Mouse (Mus musculus) midbrain, embryonic 15.5 days (tissue): ENCODE measurements around the gene Hoxa1. TPM values are rescaled to one million over a fixed set of nuclear protein-coding genes. Genes with fewer than 3 reads are reported as not detected.

Experiments used
- ATAC-seq: fragments of 200-750 bp; cut with Nextera tagmentation; replicated peaks from 2 replicates; pipeline ENCODE4 v1.8.0; 2017; ENCODE audit warnings: moderate TSS enrichment
- H3K27ac ChIP-seq: fragments of 300-500 bp; sonication (generic); 2 replicates; pipeline ENCODE4 v1.5.1; 2015; ENCODE audit warnings: mild to moderate bottlenecking, inconsistent platforms
- H3K27me3 ChIP-seq: fragments of 300-500 bp; sonication (generic); replicated peaks from 2 replicates; pipeline ENCODE4 v1.6.1; 2015; ENCODE audit warnings: inconsistent platforms
- H3K36me3 ChIP-seq: fragments of 300-500 bp; sonication (generic); replicated peaks from 2 replicates; pipeline ENCODE4 v1.6.1; 2015; ENCODE audit warnings: inconsistent platforms
- H3K4me1 ChIP-seq: fragments of 300-500 bp; sonication (generic); 2 replicates; pipeline ENCODE4 v1.6.1; 2015; ENCODE audit warnings: inconsistent platforms
- H3K4me2 ChIP-seq: fragments of 300-500 bp; sonication (generic); 2 replicates; pipeline ENCODE4 v1.6.1; 2015; ENCODE audit warnings: inconsistent platforms, mild to moderate bottlenecking, moderate library complexity
- H3K4me3 ChIP-seq: fragments of 300-500 bp; sonication (generic); 2 replicates; pipeline ENCODE4 v1.5.1; 2015; ENCODE audit warnings: mild to moderate bottlenecking, inconsistent platforms
- H3K9ac ChIP-seq: fragments of 300-500 bp; sonication (generic); 2 replicates; pipeline ENCODE4 v1.6.1; 2015; ENCODE audit warnings: mild to moderate bottlenecking, inconsistent platforms
- H3K9me3 ChIP-seq: fragments of 300-500 bp; sonication (generic); 2 replicates; pipeline ENCODE4 v1.6.1; 2016; ENCODE audit warnings: inconsistent platforms
- WGBS: fragments of 180-500 bp; shearing (Covaris S2); methylation state at CpG from one replicate; pipeline ENCODE4 v1.1.7; 2015; ENCODE audit warnings: mixed read lengths; 5-methylcytosine and 5-hydroxymethylcytosine counted together
- polyA plus RNA-seq: library from polyadenylated mRNA; unstranded; fragments of >200 nt; fragmentation: Nextera tagmentation; extraction: Ambion mirVana; gene quantifications from 2 replicates; pipeline ENCODE4 v1.2.1, GENCODE M21; 2015

Hoxa1 gene
- 0.14 TPM in 1 of 2 replicates, not detected in the other for polyA plus RNA-seq

GRCm38 (mm10) chr6:52158276-52159051 lies at the start of gene Hoxa1:
Gene Hoxa1, minus strand, starts transcription at chr6:52158317.
- Histone ChIP-seq H3K9ac (no peak within 1 kb of the TSS; the same call in 1 of the 2 replicates), H3K36me3 (no peaks in the 10 kb centered on the region), H3K4me1 (peaks cover 13% of the 10 kb centered on the region), H3K4me2 (peak within 1 kb of the TSS; percentile 74), H3K4me3 (peak within 1 kb of the TSS; percentile 40), H3K27ac (no peak within 1 kb of the TSS), H3K27me3 (peaks cover 98% of the 10 kb centered on the region), H3K9me3 (no peaks in the 10 kb centered on the region)
- peak; percentile 60; the same call in 1 of the 2 replicates for ATAC-seq
- under 1% methylated on average over 55 of the region's 55 CpGs for WGBS

- peaks cover 12% of the 10 kb centered on the region for H3K4me1 ChIP-seq
- H3K9ac ChIP-seq: no peak overlapping the region
- H3K27me3 ChIP-seq: peaks cover 98% of the 10 kb centered on the region
- H3K36me3 ChIP-seq: no peaks in the 10 kb centered on the region
- ATAC-seq: no peak
- no peaks in the 10 kb centered on the region for H3K9me3 ChIP-seq
- no peak overlapping the region for H3K27ac ChIP-seq
- H3K4me2 ChIP-seq: no peak overlapping the region
- H3K4me3 ChIP-seq: no peak overlapping the region
Measured at GRCm38 (mm10) chr6:52207684-52207976, 49.5 kb upstream of the Hoxa1 start.

- Histone ChIP-seq H3K4me3 (no peak overlapping the region), H3K9ac (no peak overlapping the region), H3K4me2 (no peak overlapping the region), H3K27ac (no peak overlapping the region), H3K4me1 (peaks cover 12% of the 10 kb centered on the region), H3K36me3 (no peaks in the 10 kb centered on the region), H3K9me3 (no peaks in the 10 kb centered on the region), H3K27me3 (peaks cover 98% of the 10 kb centered on the region)
- ATAC-seq: no peak
- WGBS: 3% methylated on average over 4 of the region's 4 CpGs
Measured at GRCm38 (mm10) chr6:52206882-52207683, 49.0 kb upstream of the Hoxa1 start.

GRCm38 (mm10) chr6:52205638-52206621 lies 47.8 kb upstream of the Hoxa1 start:
- H3K9ac ChIP-seq: no peak overlapping the region

GRCm38 (mm10) chr6:52205221-52205620 lies 47.1 kb upstream of the Hoxa1 start:
- ATAC-seq: no peak
- Histone ChIP-seq H3K36me3 (no peaks in the 10 kb centered on the region), H3K4me2 (no peak overlapping the region), H3K9me3 (no peaks in the 10 kb centered on the region), H3K4me1 (peaks cover 6% of the 10 kb centered on the region), H3K27ac (no peak overlapping the region), H3K4me3 (no peak overlapping the region), H3K27me3 (peaks cover 99% of the 10 kb centered on the region), H3K9ac (no peak overlapping the region)
- WGBS: 4% methylated on average over 14 of the region's 14 CpGs

More at GRCm38 (mm10) chr6:52205638-52206621, 47.8 kb upstream of the Hoxa1 start:
- ATAC-seq: no peak
- WGBS: under 1% methylated on average over 55 of the region's 55 CpGs
- Histone ChIP-seq H3K27ac (no peak overlapping the region), H3K4me3 (no peak overlapping the region), H3K4me1 (peaks cover 6% of the 10 kb centered on the region), H3K27me3 (peaks cover 98% of the 10 kb centered on the region), H3K9me3 (no peaks in the 10 kb centered on the region), H3K36me3 (no peaks in the 10 kb centered on the region), H3K4me2 (no peak overlapping the region)

GRCm38 (mm10) chr6:52204050-52204752 lies 46.1 kb upstream of the Hoxa1 start, which contains the start of gene Hoxa5:
Gene Hoxa5, minus strand, starts transcription at chr6:52204587.
- H3K9me3 ChIP-seq: no peaks in the 10 kb centered on the region
- WGBS: under 1% methylated on average over 65 of the region's 65 CpGs
- no peak within 1 kb of the TSS for H3K4me3 ChIP-seq
- no peak within 1 kb of the TSS for H3K9ac ChIP-seq
- 0 out of 2 replicates have a peak within 1 kb of the TSS, but pooled peaks have one; percentile 0 for H3K4me2 ChIP-seq
- H3K27ac ChIP-seq: no peak within 1 kb of the TSS
- ATAC-seq: no peak
- no peaks in the 10 kb centered on the region for H3K36me3 ChIP-seq
- H3K27me3 ChIP-seq: peaks cover 99% of the 10 kb centered on the region
- H3K4me1 ChIP-seq: peaks cover 6% of the 10 kb centered on the region

GRCm38 (mm10) chr6:52203371-52204049 lies 45.4 kb upstream of the Hoxa1 start:
- peaks cover 6% of the 10 kb centered on the region for H3K4me1 ChIP-seq
- no peak overlapping the region for H3K27ac ChIP-seq
- under 1% methylated on average over 46 of the region's 46 CpGs for WGBS
- ATAC-seq: no peak
- no peaks in the 10 kb centered on the region for H3K36me3 ChIP-seq
- H3K9me3 ChIP-seq: no peaks in the 10 kb centered on the region
- no peak overlapping the region for H3K4me3 ChIP-seq
- H3K27me3 ChIP-seq: peaks cover 99% of the 10 kb centered on the region
- no peak overlapping the region for H3K9ac ChIP-seq
- no peak overlapping the region for H3K4me2 ChIP-seq

GRCm38 (mm10) chr6:52203121-52203370 lies 44.9 kb upstream of the Hoxa1 start:
- H3K27ac ChIP-seq: no peak overlapping the region
- no peak overlapping the region for H3K9ac ChIP-seq
- no peaks in the 10 kb centered on the region for H3K9me3 ChIP-seq
- no peak overlapping the region for H3K4me2 ChIP-seq
- H3K4me1 ChIP-seq: peaks cover 6% of the 10 kb centered on the region
- H3K4me3 ChIP-seq: no peak overlapping the region
- WGBS: 2% methylated on average over 10 of the region's 10 CpGs
- no peaks in the 10 kb centered on the region for H3K36me3 ChIP-seq
- ATAC-seq: no peak
- H3K27me3 ChIP-seq: peaks cover 99% of the 10 kb centered on the region

- H3K4me3 ChIP-seq: no peak overlapping the region
- peaks cover 6% of the 10 kb centered on the region for H3K4me1 ChIP-seq
- no peaks in the 10 kb centered on the region for H3K36me3 ChIP-seq
- no peaks in the 10 kb centered on the region for H3K9me3 ChIP-seq
- no peak for ATAC-seq
- 2% methylated on average over 22 of the region's 22 CpGs for WGBS
- peaks cover 100% of the 10 kb centered on the region for H3K27me3 ChIP-seq
- no peak overlapping the region for H3K4me2 ChIP-seq
- H3K27ac ChIP-seq: no peak overlapping the region
- no peak overlapping the region for H3K9ac ChIP-seq
Measured at GRCm38 (mm10) chr6:52202362-52203120, 44.4 kb upstream of the Hoxa1 start.

- H3K27me3 ChIP-seq: peaks cover 100% of the 10 kb centered on the region
- H3K9ac ChIP-seq: no peak overlapping the region
Measured at GRCm38 (mm10) chr6:52201269-52201668, 43.2 kb upstream of the Hoxa1 start.

More at GRCm38 (mm10) chr6:52201269-52201668, 43.2 kb upstream of the Hoxa1 start:
- Histone ChIP-seq H3K4me3 (no peak overlapping the region), H3K9me3 (no peaks in the 10 kb centered on the region), H3K36me3 (no peaks in the 10 kb centered on the region), H3K4me2 (no peak overlapping the region), H3K27ac (no peak overlapping the region), H3K4me1 (peaks cover 6% of the 10 kb centered on the region)
- WGBS: 7% methylated on average over 1 of the region's 1 CpGs
- no peak for ATAC-seq
